Mouse (Mus musculus): ENCODE measurements around the gene Gm20388. TPM values are rescaled to one million over a fixed set of nuclear protein-coding genes. Genes with fewer than 3 reads are reported as not detected.
A peak's percentile ranks its signal among the peaks of the same experiment; 100 is the strongest.

Gm20388 gene
- polyA plus RNA-seq, 1 experiment from 2014 or later: 7.4 TPM

DNA sequence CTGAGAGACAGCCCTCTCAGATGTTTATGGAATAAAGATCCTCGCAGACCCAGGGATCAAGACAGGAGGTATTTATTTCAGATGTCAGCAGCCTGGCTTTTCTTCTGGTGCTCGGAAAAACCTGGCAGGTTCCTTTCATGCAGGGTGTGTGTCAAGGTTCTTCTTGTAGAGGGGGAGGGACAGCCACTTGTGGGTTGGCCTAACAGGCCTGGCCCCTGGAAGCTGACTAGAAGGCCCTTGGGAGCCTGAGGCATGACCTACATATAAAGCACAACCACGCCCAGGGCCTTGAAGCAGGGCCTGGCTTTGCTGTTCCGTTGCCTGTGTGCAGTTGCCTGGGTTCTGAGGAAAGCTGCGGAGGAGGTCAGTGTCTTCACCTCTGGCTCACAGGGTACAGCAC, 774.5 kb downstream of the Gm20388 start:
- WGBS: 61% methylated on average over 5 of the region's 5 CpGs

DNA sequence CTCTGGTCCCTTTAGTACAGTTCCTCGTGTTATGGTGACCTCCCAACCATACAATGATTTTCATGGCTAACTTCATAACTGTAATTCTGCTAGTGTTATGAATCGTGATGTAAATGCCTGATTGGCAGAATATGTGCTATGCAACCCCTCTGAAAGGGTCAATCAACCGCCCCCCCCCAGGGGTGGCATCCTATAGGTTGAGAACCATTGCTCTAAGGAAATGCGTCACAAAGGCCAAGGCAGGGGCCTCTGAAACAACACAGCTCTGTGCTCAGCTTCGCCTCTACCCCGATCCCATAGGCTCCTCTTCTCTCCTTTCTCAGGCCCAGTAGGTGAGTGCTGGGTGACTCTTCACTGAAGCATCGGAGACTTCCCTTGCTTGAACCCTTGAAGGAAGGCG, 775.0 kb downstream of the Gm20388 start:
- H3K27ac ChIP-seq: no peak overlapping the region

More for the DNA sequence above, 774.5 kb downstream of the Gm20388 start:
- Histone ChIP-seq H3K27me3 (peaks cover 36% of the 10 kb centered on the region), H3K4me2 (no peak overlapping the region), H3K27ac (no peak overlapping the region), H3K9ac (no peak overlapping the region), H3K4me3 (replicated peaks) (no peak overlapping the region), H3K4me1 (peaks cover 9% of the 10 kb centered on the region; the same call in 1 of the 2 replicates), H3K36me3 (no peaks in the 10 kb centered on the region), H3K9me3 (replicated peaks) (no peaks in the 10 kb centered on the region)
- ATAC-seq (replicated peaks; ENCODE audit: low FRiP score): no peak

DNA sequence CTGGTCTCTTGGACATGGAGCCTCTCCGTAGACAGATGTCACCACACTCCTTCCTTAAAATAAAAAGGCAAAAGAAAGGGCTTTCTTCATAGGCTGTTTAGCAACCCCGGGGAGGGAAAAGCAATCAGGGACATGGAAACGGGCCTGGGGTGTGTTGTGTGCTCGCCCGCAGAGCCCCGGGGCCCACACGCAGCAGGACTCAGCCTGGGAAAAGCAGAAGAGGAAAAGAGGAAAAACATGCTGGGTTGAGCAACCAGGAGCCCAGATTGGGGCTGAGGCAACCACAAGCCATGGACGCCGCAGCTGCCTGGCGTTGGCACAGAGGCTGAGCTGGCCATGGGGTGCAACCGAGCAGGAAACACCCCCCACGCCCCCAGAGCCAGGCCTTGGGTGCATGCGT, 775.4 kb downstream of the Gm20388 start:
- Histone ChIP-seq H3K4me3 (replicated peaks) (no peak overlapping the region), H3K36me3 (no peaks in the 10 kb centered on the region), H3K27ac (no peak overlapping the region), H3K4me1 (peaks cover 9% of the 10 kb centered on the region; the same call in 1 of the 2 replicates), H3K9ac (no peak overlapping the region), H3K27me3 (peaks cover 39% of the 10 kb centered on the region), H3K4me2 (no peak overlapping the region), H3K9me3 (replicated peaks) (no peaks in the 10 kb centered on the region)
- 86% methylated on average over 13 of the region's 13 CpGs for WGBS
- ATAC-seq (replicated peaks; ENCODE audit: low FRiP score): no peak

More for the DNA sequence above, 775.0 kb downstream of the Gm20388 start:
- Histone ChIP-seq H3K9ac (no peak overlapping the region), H3K36me3 (no peaks in the 10 kb centered on the region), H3K27me3 (peaks cover 39% of the 10 kb centered on the region), H3K4me3 (replicated peaks) (no peak overlapping the region), H3K9me3 (replicated peaks) (no peaks in the 10 kb centered on the region), H3K4me1 (peaks cover 9% of the 10 kb centered on the region; the same call in 1 of the 2 replicates), H3K4me2 (no peak overlapping the region)
- ATAC-seq (replicated peaks; ENCODE audit: low FRiP score): no peak
- 81% methylated on average over 8 of the region's 8 CpGs for WGBS

DNA sequence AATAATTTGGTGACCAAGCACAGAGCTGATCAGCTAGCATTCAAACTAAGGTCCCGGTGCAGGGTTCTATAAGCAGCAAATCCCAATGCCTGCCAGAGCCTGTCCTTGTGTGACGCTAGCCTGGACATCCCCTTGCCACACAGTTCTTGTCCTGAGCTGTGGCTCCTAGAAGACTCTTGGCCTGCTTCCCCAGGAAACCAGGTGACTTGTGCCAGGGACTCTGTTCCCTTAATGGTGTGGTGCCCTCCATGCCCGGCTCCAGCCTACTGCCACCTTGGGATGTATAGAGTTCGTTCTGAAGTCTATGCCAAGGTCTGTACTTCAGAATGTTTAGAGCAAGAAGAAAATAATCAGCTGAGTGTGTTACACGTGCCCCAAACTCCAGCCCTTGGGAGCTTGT, 775.9 kb downstream of the Gm20388 start:
- Histone ChIP-seq H3K4me3 (replicated peaks) (no peak overlapping the region), H3K36me3 (no peaks in the 10 kb centered on the region), H3K27me3 (peaks cover 37% of the 10 kb centered on the region), H3K4me1 (peaks cover 9% of the 10 kb centered on the region; the same call in 1 of the 2 replicates), H3K9ac (no peak overlapping the region), H3K9me3 (replicated peaks) (no peaks in the 10 kb centered on the region), H3K27ac (no peak overlapping the region), H3K4me2 (no peak overlapping the region)
- ATAC-seq (replicated peaks; ENCODE audit: low FRiP score): no peak
- WGBS: 86% methylated on average over 5 of the region's 5 CpGs

DNA sequence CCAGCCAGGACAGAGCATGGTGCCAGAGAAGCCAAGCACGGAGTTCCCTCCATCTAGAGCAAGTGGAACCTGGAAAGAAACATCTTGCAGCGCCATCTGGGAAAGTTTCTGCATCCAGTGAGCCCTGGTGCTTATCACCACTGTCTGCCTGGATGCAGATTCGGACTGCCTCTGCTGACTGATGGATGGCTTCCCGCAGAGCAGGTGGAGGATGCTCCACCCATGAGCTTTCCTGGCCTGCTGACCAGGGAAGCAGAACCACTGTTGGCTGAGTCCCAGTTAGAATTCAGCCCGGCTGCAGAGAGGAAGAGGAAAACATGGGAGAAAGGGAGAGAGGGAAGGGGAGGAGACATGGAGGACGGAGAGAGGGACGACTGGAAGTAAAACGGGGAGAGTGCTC, 777.1 kb downstream of the Gm20388 start:
- no peak overlapping the region for H3K4me2 ChIP-seq
- no peak for ATAC-seq (replicated peaks; ENCODE audit: low FRiP score)
- no peak overlapping the region for H3K27ac ChIP-seq
- peaks cover 32% of the 10 kb centered on the region for H3K27me3 ChIP-seq
- 61% methylated on average over 8 of the region's 8 CpGs for WGBS
- no peaks in the 10 kb centered on the region for H3K9me3 ChIP-seq (replicated peaks)
- no peak overlapping the region for H3K9ac ChIP-seq
- no peak overlapping the region for H3K4me3 ChIP-seq (replicated peaks)
- H3K4me1 ChIP-seq: peaks cover 10% of the 10 kb centered on the region
- no peaks in the 10 kb centered on the region for H3K36me3 ChIP-seq

DNA sequence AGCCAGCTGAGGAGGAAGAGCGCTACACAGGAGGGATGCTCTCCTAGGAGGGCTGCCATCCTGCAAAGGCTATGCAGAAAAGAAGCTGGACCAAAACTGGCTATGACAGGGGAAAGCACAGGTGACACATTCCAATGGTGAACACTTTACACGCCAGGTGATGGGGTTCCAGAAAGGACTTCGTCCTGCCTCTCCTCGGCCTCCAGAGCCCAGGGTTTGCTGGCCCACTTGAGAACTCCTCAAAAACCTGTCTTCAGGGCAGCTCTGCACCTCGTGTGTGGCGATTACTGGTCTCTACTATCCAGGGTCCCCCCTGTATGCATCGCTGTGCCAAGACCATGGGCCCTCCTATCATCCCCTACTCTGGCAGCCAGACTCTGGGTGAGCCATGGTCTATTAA, 777.9 kb downstream of the Gm20388 start:
- H3K4me1 ChIP-seq: peaks cover 13% of the 10 kb centered on the region
- WGBS: 88% methylated on average over 7 of the region's 7 CpGs
- H3K27me3 ChIP-seq: peaks cover 25% of the 10 kb centered on the region
- ATAC-seq (replicated peaks; ENCODE audit: low FRiP score): no peak
- H3K36me3 ChIP-seq: no peaks in the 10 kb centered on the region
- no peak overlapping the region for H3K9ac ChIP-seq
- no peak overlapping the region for H3K4me3 ChIP-seq (replicated peaks)
- H3K4me2 ChIP-seq: no peak overlapping the region
- no peaks in the 10 kb centered on the region for H3K9me3 ChIP-seq (replicated peaks)
- H3K27ac ChIP-seq: no peak overlapping the region

DNA sequence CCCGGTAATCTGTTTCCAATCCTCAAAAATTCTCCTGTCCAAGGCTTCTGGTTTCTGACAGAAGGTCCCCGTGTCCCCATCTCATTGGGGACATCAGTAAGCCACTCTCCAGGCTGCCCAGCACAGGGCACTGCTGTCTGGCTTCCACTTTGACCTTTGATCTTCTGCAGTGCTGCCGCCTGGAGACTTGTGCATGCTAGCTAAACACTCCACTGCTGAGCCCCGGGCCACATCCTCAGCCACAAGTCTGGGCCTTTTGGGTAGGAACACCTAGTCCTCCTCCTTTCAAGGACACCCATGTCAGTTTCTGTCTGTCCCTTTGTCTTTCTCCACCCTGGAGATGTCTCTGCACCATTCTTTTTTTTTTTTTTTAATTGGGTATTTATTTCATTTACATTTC, 782.3 kb downstream of the Gm20388 start:
- no peaks in the 10 kb centered on the region for H3K9me3 ChIP-seq (replicated peaks)
- WGBS: 58% methylated on average over 4 of the region's 4 CpGs
- H3K36me3 ChIP-seq: no peaks in the 10 kb centered on the region
- no peak overlapping the region for H3K9ac ChIP-seq
- H3K27me3 ChIP-seq: peaks cover 22% of the 10 kb centered on the region
- peaks cover 40% of the 10 kb centered on the region for H3K4me1 ChIP-seq
- H3K4me2 ChIP-seq: no peak overlapping the region
- H3K27ac ChIP-seq: no peak overlapping the region
- ATAC-seq (replicated peaks; ENCODE audit: low FRiP score): no peak
- no peak overlapping the region for H3K4me3 ChIP-seq (replicated peaks)

DNA sequence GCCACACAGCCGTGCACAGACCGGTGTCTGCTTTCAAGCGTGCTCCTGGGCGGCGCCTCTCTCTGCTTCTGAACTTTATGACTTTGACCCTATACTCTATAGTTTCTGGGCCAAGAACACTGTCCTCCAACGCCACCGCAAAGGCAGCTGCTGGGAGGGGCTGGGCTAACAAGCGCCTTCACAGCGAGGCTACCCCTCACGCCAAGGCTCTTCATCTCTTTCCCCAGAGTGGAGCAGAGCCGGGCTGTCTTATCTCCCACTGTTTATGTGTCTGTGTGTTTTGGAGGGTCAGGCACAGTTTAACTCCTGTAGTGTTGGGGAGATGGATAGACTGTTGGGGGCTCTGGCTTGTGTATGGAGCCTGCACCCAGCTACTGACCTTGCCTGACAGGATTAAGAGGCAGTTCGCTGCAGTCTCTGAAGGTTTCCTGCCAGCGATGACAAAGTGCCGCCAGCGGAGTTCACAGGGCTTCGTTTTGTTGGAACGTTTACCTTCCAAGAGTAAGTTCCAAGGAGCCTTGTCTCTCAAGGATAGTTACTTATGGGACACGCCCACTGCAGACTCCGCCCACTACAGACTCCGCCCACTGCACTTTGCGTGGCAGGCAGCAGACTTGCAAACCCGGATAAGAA, 783.3 kb downstream of the Gm20388 start:
- 15% methylated on average over 22 of the region's 22 CpGs for WGBS
- Histone ChIP-seq H3K4me1 (peaks cover 43% of the 10 kb centered on the region), H3K4me3 (replicated peaks) (0 out of 2 replicates have a peak overlapping the region, but pooled peaks have one; percentile 14)

DNA sequence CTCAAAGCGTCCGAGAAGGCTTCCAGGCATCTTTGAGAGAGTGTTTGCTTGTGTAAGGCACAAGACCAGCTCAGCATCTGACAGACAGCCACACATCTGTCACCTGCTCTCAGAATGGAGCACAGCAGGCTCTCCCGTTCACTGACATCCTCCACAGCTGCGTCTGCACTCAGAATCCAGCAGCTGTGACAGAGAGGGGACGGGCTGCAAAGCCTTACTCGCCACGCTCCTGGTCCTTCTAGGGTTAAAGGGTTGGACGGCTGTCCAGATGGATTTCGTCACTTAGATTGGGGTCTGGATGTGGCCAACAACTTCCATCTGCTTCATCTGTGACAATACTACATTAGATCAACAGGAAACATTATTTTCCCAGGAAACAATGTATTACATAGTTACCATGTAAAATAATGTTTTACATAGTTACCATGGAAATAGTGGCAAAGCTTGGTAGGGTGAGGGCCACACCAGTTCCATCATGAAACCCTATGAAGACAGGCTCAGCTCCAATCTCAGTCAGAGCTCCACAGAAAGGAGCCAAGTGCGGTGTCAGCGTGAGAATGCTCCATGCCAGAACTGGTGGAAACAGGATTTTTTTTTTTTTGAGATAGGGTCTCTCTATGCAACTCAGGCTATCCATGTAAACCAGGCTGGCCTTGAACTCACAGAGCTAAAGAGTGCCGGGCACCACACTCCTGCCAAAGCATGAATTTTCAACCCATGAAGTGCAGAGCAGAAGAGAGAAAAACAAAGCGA, 785.9 kb downstream of the Gm20388 start:
- no peak overlapping the region for H3K4me3 ChIP-seq (replicated peaks)
- H3K4me2 ChIP-seq: no peak overlapping the region
- ATAC-seq (replicated peaks; ENCODE audit: low FRiP score): peak; percentile 55; the same call in 1 of the 2 replicates
- H3K4me1 ChIP-seq: peaks cover 51% of the 10 kb centered on the region
- no peaks in the 10 kb centered on the region for H3K9me3 ChIP-seq (replicated peaks)
- peak overlapping the region; percentile 76 for H3K27ac ChIP-seq
- no peaks in the 10 kb centered on the region for H3K36me3 ChIP-seq
- WGBS: 28% methylated on average over 13 of the region's 13 CpGs
- 0 out of 2 replicates have a peak, but pooled peaks cover 7% of the 10 kb centered on the region for H3K27me3 ChIP-seq
- no peak overlapping the region for H3K9ac ChIP-seq

More for the DNA sequence above, 783.3 kb downstream of the Gm20388 start:
- ATAC-seq (replicated peaks; ENCODE audit: low FRiP score): peak; percentile 75
- H3K9ac ChIP-seq: no peak overlapping the region
- no peaks in the 10 kb centered on the region for H3K36me3 ChIP-seq
- peak overlapping the region; percentile 40 for H3K4me2 ChIP-seq
- peaks cover 13% of the 10 kb centered on the region for H3K27me3 ChIP-seq
- no peaks in the 10 kb centered on the region for H3K9me3 ChIP-seq (replicated peaks)
- peak overlapping the region; percentile 84 for H3K27ac ChIP-seq

DNA sequence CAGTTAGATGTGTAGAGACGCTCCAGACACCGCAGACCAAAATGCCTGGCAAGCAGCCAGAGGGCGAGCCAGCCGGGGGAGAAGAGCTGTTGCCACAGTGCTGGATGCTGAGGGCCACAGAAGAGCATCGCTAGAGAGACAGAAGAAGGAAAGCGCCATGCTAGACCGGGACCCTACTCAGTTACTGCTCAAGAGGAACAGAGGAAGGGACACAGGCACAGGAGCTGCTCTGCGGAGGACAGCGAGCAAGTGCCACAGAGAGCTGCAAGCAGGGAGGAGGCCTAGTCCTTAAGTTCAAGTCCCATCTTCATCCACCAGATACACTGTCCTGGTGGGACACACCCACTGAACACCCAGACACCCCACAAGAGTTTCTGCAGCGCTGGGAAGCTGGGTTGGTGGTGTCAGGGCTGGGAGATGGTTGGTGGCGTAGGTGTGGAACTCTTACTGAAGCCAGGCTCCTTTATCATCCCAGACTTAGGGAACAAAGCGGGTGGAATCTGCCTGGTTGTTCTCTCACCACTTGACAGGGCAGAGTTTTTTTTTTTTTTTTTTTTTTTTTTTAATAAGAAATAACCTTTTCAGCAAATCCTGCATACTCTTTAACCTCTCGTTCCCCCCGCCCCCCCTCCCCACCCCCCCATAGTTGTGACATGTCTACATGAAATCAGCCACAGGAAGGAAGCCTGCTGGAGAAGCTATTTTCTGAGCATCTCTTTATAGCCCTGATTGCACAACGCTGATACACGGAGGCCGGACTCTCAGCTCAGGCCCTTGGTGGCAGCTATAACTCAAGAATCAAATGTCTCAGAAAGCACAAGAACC, 786.7 kb downstream of the Gm20388 start:
- peak overlapping the region; percentile 76 for H3K27ac ChIP-seq
- H3K27me3 ChIP-seq: 0 out of 2 replicates have a peak, but pooled peaks cover 15% of the 10 kb centered on the region
- ATAC-seq (replicated peaks; ENCODE audit: low FRiP score): no peak
- H3K4me2 ChIP-seq: no peak overlapping the region
- peaks cover 51% of the 10 kb centered on the region for H3K4me1 ChIP-seq
- no peaks in the 10 kb centered on the region for H3K36me3 ChIP-seq
- no peak overlapping the region for H3K9ac ChIP-seq
- no peaks in the 10 kb centered on the region for H3K9me3 ChIP-seq (replicated peaks)
- 63% methylated on average over 17 of the region's 17 CpGs for WGBS
- H3K4me3 ChIP-seq (replicated peaks): no peak overlapping the region

DNA sequence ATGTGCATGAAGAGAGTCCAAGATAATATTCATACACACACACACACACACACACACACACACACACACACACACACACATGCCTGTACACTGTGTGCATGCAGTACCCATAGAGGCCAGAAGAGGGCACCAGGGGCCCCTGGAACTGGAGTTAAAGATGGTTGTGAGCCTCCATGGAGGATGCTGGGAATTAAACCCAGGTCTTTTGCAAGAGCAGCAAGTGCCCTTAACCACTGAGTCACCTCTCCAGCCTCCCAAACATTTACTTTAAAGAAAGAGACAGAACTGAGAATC, 787.3 kb downstream of the Gm20388 start:
- Histone ChIP-seq H3K4me2 (no peak overlapping the region), H3K27me3 (0 out of 2 replicates have a peak, but pooled peaks cover 15% of the 10 kb centered on the region), H3K9ac (no peak overlapping the region), H3K4me1 (peaks cover 48% of the 10 kb centered on the region), H3K4me3 (replicated peaks) (no peak overlapping the region), H3K9me3 (replicated peaks) (no peaks in the 10 kb centered on the region), H3K27ac (peak overlapping the region; percentile 66; the same call in 1 of the 2 replicates), H3K36me3 (no peaks in the 10 kb centered on the region)
- no peak for ATAC-seq (replicated peaks; ENCODE audit: low FRiP score)

DNA sequence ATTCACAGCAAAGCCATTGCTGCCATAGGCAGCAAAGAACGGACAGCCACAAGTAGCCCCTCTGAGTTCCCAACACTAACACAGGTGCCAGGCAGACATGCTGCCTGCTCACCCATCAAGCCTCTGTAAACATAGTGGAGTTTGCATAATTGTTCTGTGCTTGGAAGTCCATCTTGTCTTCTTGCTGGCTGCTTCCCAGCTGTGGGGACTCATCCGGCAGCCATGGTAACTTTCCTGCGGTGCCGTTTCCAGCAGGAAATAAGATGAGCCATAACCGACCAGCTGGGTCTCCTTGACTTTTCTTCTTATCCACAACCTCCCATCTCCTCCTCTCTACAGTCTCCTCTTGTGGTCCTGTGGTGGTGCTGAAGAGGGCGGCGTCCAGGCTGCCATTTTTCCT, 787.8 kb downstream of the Gm20388 start:
- Histone ChIP-seq H3K27ac (peak overlapping the region; percentile 66), H3K9me3 (replicated peaks) (no peaks in the 10 kb centered on the region), H3K9ac (no peak overlapping the region), H3K27me3 (0 out of 2 replicates have a peak, but pooled peaks cover 15% of the 10 kb centered on the region), H3K4me3 (replicated peaks) (no peak overlapping the region), H3K4me2 (no peak overlapping the region), H3K36me3 (no peaks in the 10 kb centered on the region), H3K4me1 (peaks cover 47% of the 10 kb centered on the region)
- no peak for ATAC-seq (replicated peaks; ENCODE audit: low FRiP score)
- 78% methylated on average over 7 of the region's 7 CpGs for WGBS
